Mouse (Mus musculus): Measurements from ENCODE around the gene Hs3st5.

Gene Hs3st5

DNA sequence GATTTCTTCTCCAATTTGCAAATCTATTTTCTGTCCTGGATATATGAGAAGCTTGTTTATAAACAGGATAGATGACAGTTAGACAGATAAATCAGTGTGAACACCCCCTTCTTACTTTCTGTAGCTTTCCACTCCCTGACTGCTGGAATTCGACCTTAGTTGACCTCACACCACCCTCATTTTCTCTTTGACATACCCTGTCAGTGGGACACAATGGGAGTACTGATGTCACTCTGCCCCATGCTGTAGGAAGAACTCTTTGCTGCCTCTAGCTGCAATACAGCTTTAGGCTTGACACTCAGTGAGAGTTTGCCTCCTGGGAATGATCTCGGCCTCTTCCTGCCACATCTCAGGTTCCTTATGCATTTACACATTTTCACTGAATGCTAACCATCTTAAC, 297.1 kb downstream of the Hs3st5 start:
- DNase-seq (ENCODE audit: low read depth), result no peak

GRCm38 (mm10) chr10:36805265-36805664, 298.7 kb downstream of the Hs3st5 start:
- no peak for DNase-seq (ENCODE audit: low read depth)

- no peak for DNase-seq (ENCODE audit: low read depth)
Measured at GRCm38 (mm10) chr10:36805788-36806187, 299.2 kb downstream of the Hs3st5 start.

DNA sequence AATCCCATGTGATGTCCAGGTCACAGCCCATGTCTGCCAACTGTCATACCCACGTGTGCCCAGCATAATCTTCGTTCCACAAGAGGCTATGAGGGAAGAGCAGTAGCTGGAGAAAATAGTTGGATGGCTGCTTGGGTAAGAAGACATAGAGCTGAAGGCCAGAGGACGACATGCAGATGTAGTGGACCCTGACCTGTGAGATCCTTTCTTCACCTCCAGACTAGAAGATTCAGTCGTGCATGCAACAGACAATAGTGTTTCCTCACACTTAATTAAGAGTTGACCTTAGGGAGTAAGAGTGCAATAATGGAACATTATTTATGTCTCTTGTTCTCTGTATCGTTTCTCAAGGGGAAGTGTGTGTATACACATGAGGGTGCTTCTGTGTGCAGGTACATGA, 300.4 kb downstream of the Hs3st5 start:
- no peak for DNase-seq (ENCODE audit: low read depth)

- no peak for DNase-seq (ENCODE audit: low read depth)
Measured at GRCm38 (mm10) chr10:36818867-36819266, 312.3 kb downstream of the Hs3st5 start.

GRCm38 (mm10) chr10:36829079-36829478, 322.5 kb downstream of the Hs3st5 start:
- no peak for DNase-seq (ENCODE audit: low read depth)

DNA sequence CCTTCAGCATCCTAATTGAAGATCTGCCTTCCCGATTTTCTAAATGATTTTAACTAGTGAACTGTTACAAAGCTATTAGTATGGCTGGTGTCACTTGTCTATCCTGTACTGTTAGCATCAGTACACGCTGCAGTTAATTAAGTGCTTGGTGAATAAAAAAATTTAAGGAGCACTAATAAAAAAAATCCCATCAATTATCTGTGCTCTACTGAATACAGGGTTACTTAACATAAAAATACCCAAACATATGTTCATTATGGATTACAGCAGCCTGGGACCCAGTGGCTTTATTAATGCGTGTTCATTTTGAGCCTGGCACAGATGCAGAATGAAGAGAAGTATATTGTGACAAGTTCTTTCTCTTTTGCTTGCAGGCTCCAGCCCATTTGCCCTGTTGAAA, 325.6 kb downstream of the Hs3st5 start:
- no peak for DNase-seq (ENCODE audit: low read depth)

DNA sequence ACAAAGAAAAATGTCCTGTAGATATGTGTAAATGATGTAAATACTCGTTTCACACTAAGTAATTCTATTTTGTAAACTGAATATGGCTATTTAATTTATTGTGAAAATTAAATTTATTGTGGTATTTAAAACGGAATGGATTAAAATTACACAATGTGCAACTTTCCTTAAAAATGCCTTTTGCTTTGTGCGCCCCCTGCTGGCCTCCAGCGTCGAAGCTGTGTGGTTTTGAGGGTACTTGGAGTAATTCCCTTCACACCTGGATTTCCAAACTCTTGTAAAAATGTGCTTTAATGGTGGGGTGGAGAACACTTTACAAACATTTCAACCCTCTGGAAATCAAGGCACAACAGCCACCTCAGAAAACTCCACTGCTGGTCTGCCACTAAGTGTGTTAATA, 327.6 kb downstream of the Hs3st5 start:
- DNase-seq (ENCODE audit: low read depth), result no peak

- DNase-seq (ENCODE audit: low read depth), result no peak
Measured at GRCm38 (mm10) chr10:36835836-36836516, 329.4 kb downstream of the Hs3st5 start.

DNA sequence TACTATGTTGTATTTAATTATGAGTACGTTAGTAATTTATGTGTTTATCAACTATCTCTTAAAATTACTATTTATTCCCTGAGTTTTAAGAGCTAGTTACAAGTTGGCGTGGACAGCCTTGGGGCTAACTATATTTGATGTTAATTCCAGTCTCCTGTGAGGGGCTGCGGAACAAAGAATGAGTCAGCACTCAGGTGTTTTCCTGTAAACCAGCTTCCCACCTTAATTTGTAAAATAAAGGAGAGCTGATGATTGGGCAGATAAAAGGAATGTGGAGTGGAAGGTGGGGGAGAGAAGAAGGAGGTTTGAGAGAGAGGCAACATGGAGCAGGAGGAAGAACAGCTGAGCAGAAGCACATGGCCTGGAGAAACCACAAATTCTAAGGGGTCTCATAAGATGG, 343.6 kb downstream of the Hs3st5 start:
- no peak for DNase-seq (ENCODE audit: low read depth)

GRCm38 (mm10) chr10:36862127-36862895, 355.7 kb downstream of the Hs3st5 start:
- DNase-seq (ENCODE audit: low read depth), result no peak

Measured in naive thymus-derived CD4-positive, alpha-beta T cell, adult 2 months (primary cell).